Comparison of ENCODE assay signal across 9 mouse cellular contexts in genomic region chr4:45526846-45527561, GRCm38 (mm10). TPM values are rescaled to one million over a fixed set of nuclear protein-coding genes. Genes with fewer than 3 reads are reported as not detected.
DNase-seq lines count a peak whose midpoint lies in the region; ATAC-seq and TF ChIP-seq lines count a peak whose summit lies in the region.
"Had no signal": no experiment of that assay in that cellular context is flagged by ENCODE, and none has a peak within 500 bp of the region (broad histone marks: within the 10 kb centered on the region; RNA-seq: fewer than 3 reads in every experiment).

No protein-coding gene starts in this region.

- ATAC-seq in forebrain, embryonic 12.5 days (ENCODE audit: low FRiP score): no peak
- ATAC-seq in limb, embryonic 13.5 days (ENCODE audit: low FRiP score, low read depth): no peak
- no peak for ATAC-seq in neural tube, embryonic 14.5 days (ENCODE audit: low read depth)
- no peak for ATAC-seq in monocyte, adult 5-6 weeks (replicated peaks; ENCODE audit: insufficient number of reproducible peaks, low FRiP score, low TSS enrichment, poor library complexity, severe bottlenecking)

- no peak for TF ChIP-seq POLR2A in liver, adult 2 months (IDR thresholded peaks at IDR 0.05; ENCODE audit: extremely low read depth, insufficient read depth, low read length)

- peaks cover 38% of the 10 kb centered on the region for H3K4me1 ChIP-seq in liver, adult 2 months (ENCODE audit: control insufficient read depth, insufficient read depth, low read length)
- peaks cover 71% of the 10 kb centered on the region for H3K4me1 ChIP-seq in forebrain, embryonic 12.5 days
- peaks cover 57% of the 10 kb centered on the region for H3K4me1 ChIP-seq in limb, embryonic 13.5 days
- peaks cover 20% of the 10 kb centered on the region for H3K4me1 ChIP-seq in neural tube, embryonic 14.5 days (ENCODE audit: control insufficient read depth, insufficient read depth, low read length)

- peak overlapping the region; percentile 61 for H3K27ac ChIP-seq in liver, adult 2 months (replicated peaks; ENCODE audit: insufficient read depth, low read depth, low read length)
- no peak overlapping the region for H3K27ac ChIP-seq in forebrain, embryonic 12.5 days
- no peak overlapping the region for H3K27ac ChIP-seq in limb, embryonic 13.5 days
- no peak overlapping the region for H3K27ac ChIP-seq in neural tube, embryonic 14.5 days (ENCODE audit: low read depth, low read length)

- peak overlapping the region; percentile 96; the same call in 1 of the 2 replicates for H3K9ac ChIP-seq in liver, adult 2 months (ENCODE audit: low read depth, low read length)
- 0 out of 2 replicates have a peak overlapping the region, but pooled peaks have one; percentile 17 for H3K9ac ChIP-seq in forebrain, embryonic 12.5 days
- no peak overlapping the region for H3K9ac ChIP-seq in limb, embryonic 13.5 days
- no peak overlapping the region for H3K9ac ChIP-seq in neural tube, embryonic 14.5 days (replicated peaks; ENCODE audit: low read depth, low read length)

- no peaks in the 10 kb centered on the region for H3K9me3 ChIP-seq in forebrain, embryonic 12.5 days
- no peaks in the 10 kb centered on the region for H3K9me3 ChIP-seq in limb, embryonic 13.5 days
- H3K9me3 ChIP-seq in neural tube, embryonic 14.5 days (ENCODE audit: control insufficient read depth, low read length): no peaks in the 10 kb centered on the region

- no peaks in the 10 kb centered on the region for H3K27me3 ChIP-seq in liver, adult 2 months (ENCODE audit: control insufficient read depth, insufficient read depth, low read length)
- peaks cover 14% of the 10 kb centered on the region; the same call in 1 of the 2 replicates for H3K27me3 ChIP-seq in forebrain, embryonic 12.5 days
- no peaks in the 10 kb centered on the region for H3K27me3 ChIP-seq in limb, embryonic 13.5 days
- H3K27me3 ChIP-seq in neural tube, embryonic 14.5 days (ENCODE audit: control insufficient read depth, insufficient read depth, low read length): no peaks in the 10 kb centered on the region

- H3K36me3 ChIP-seq in liver, adult 2 months (ENCODE audit: control insufficient read depth, insufficient read depth, low read length): no peaks in the 10 kb centered on the region; the same call in 1 of the 2 replicates
- H3K36me3 ChIP-seq in forebrain, embryonic 12.5 days (replicated peaks): no peaks in the 10 kb centered on the region
- H3K36me3 ChIP-seq in limb, embryonic 13.5 days: peaks cover 3% of the 10 kb centered on the region; the same call in 1 of the 2 replicates
- H3K36me3 ChIP-seq in neural tube, embryonic 14.5 days (ENCODE audit: control insufficient read depth, insufficient read depth, low read length): no peaks in the 10 kb centered on the region

- peak overlapping the region; percentile 91 for H3K4me3 ChIP-seq in liver, adult 2 months (ENCODE audit: insufficient read depth, low read depth, low read length)
- peak overlapping the region; percentile 78 for H3K4me3 ChIP-seq in forebrain, embryonic 12.5 days (replicated peaks)
- peak overlapping the region; percentile 76; the same call in 1 of the 2 replicates for H3K4me3 ChIP-seq in limb, embryonic 13.5 days
- 0 out of 2 replicates have a peak overlapping the region, but pooled peaks have one; percentile 8 for H3K4me3 ChIP-seq in neural tube, embryonic 14.5 days (ENCODE audit: low read depth, low read length)

- H3K79me2 ChIP-seq in liver, adult 2 months (ENCODE audit: control insufficient read depth, insufficient read depth, low read length): peaks cover 44% of the 10 kb centered on the region

- TF ChIP-seq CTCF in liver, adult 2 months (IDR thresholded peaks at IDR 0.05; ENCODE audit: low read depth, low read length): no peak

- H3K4me2 ChIP-seq in forebrain, embryonic 12.5 days: peak overlapping the region; percentile 87
- peak overlapping the region; percentile 95 for H3K4me2 ChIP-seq in limb, embryonic 13.5 days (replicated peaks)
- H3K4me2 ChIP-seq in neural tube, embryonic 14.5 days (ENCODE audit: low read depth, low read length): peak overlapping the region; percentile 87

- DNase-seq in liver, adult 2 months (ENCODE audit: extremely low read depth, low read depth, low spot score): peak; percentile 79
- no peak for DNase-seq in liver
- DNase-seq in ovary, postnatal 10 days (ENCODE audit: low spot score): no peak
- DNase-seq in lung, postnatal 10 days: no peak
- DNase-seq: cerebellum, adult 18-20 months had no signal

- WGBS in liver, adult 2 months: 61% methylated on average over 2 of the region's 2 CpGs
- 52% methylated on average over 2 of the region's 2 CpGs for WGBS in forebrain, embryonic 12.5 days
- 88% methylated on average over 2 of the region's 2 CpGs for WGBS in limb, embryonic 13.5 days
- WGBS in neural tube, embryonic 14.5 days: 89% methylated on average over 2 of the region's 2 CpGs

RNA-seq across cellular contexts. Expression of gene Shb, which starts 5.3 kb away (rescaled TPM):
- total RNA-seq in liver, adult 2 months (2014; rRNA removed): 16.1 and 17.1 TPM in 2 replicates
- 42.1 and 65.7 TPM in 2 replicates for polyA plus RNA-seq in liver, adult 2 months (2012; rRNA removed)
- 10.4 and 13.6 TPM in 2 replicates for polyA plus RNA-seq in forebrain, embryonic 12.5 days (2016; fragmentation: Nextera tagmentation; extraction: Ambion mirVana)
- 3.9 TPM in 2 replicates for polyA plus RNA-seq in limb, embryonic 13.5 days (2015; fragmentation: Nextera tagmentation; extraction: Ambion mirVana)
- polyA plus RNA-seq in neural tube, embryonic 14.5 days (2014; fragmentation: Nextera tagmentation; extraction: Ambion mirVana): 4.4 and 6.2 TPM in 2 replicates
- total RNA-seq in monocyte, adult 5-6 weeks (2017): 1.0 to 3.3 TPM (median 1.1 TPM) in 3 replicates

Comparison
In these comparisons a context has a peak if more than half of its experiments do, and no peak if none do; other contexts are left out.
1. H3K4me3 ChIP-seq: peak in every context shown above with its lines; median percentile 91 in liver, adult 2 months; 78 in forebrain, embryonic 12.5 days; 76 in limb, embryonic 13.5 days; 8 in neural tube, embryonic 14.5 days.
2. H3K9ac ChIP-seq: peak in liver, adult 2 months (single experiment) and forebrain, embryonic 12.5 days (single experiment); none in limb, embryonic 13.5 days (single experiment) and neural tube, embryonic 14.5 days (single experiment).
3. Peak in every context shown above with its lines, with median percentiles within 50 percentile points of each other: H3K4me2 ChIP-seq.